Mouse (Mus musculus) midbrain, postnatal 0 days (tissue): ENCODE results near the gene Krt18. TPM values are rescaled to one million over a fixed set of nuclear protein-coding genes. Genes with fewer than 3 reads are reported as not detected.
"Not testable (repeated sequence)": the region's sequence is repeated elsewhere in the genome, so short reads cannot be mapped to it uniquely, and the experiment has no call there.

Source experiments
- ATAC-seq: fragments of 200-750 bp; cut with Nextera tagmentation; 2 replicates; pipeline ENCODE4 v1.8.0; 2017; ENCODE audit warnings: moderate number of reproducible peaks, mild to moderate bottlenecking, moderate TSS enrichment, moderate library complexity; ENCODE audit not compliant: low FRiP score
- DNase-seq: peaks from one replicate; pipeline ENCODE4 v3.0.0-alpha.2; 2015; ENCODE audit warnings: low spot score
- H3K27ac ChIP-seq: fragments of 300-500 bp; sonication (generic); 2 replicates; pipeline ENCODE4 v1.5.1; 2014; ENCODE audit warnings: low read depth, mild to moderate bottlenecking, low read length, mixed read lengths
- H3K27me3 ChIP-seq: fragments of 300-500 bp; sonication (generic); 2 replicates; pipeline ENCODE4 v1.6.1; 2014; ENCODE audit warnings: low read length, control low read depth, mixed read lengths; ENCODE audit not compliant: insufficient read depth
- H3K36me3 ChIP-seq: fragments of 300-500 bp; sonication (generic); 2 replicates; pipeline ENCODE4 v1.6.1; 2014; ENCODE audit warnings: low read length, control low read depth, mixed read lengths; ENCODE audit not compliant: insufficient read depth
- H3K4me1 ChIP-seq: fragments of 300-500 bp; sonication (generic); 2 replicates; pipeline ENCODE4 v1.6.1; 2014; ENCODE audit warnings: mild to moderate bottlenecking, control low read depth, antibody characterized with exemption, low read length, mixed read lengths; ENCODE audit not compliant: insufficient read depth
- H3K4me2 ChIP-seq: fragments of 300-500 bp; sonication (generic); 2 replicates; pipeline ENCODE4 v1.6.1; 2014; ENCODE audit warnings: low read depth, mild to moderate bottlenecking, low read length, mixed read lengths; ENCODE audit not compliant: poor library complexity, severe bottlenecking
- H3K4me3 ChIP-seq: fragments of 300-500 bp; sonication (generic); 2 replicates; pipeline ENCODE4 v1.5.1; 2014; ENCODE audit warnings: low read depth, mild to moderate bottlenecking, low read length, moderate library complexity
- H3K9ac ChIP-seq: fragments of 300-500 bp; sonication (generic); replicated peaks from 2 replicates; pipeline ENCODE4 v1.6.1; 2014; ENCODE audit warnings: mild to moderate bottlenecking, low read length, moderate library complexity, mixed read lengths; ENCODE audit not compliant: poor library complexity, severe bottlenecking
- H3K9me3 ChIP-seq: fragments of 300-500 bp; sonication (generic); 2 replicates; pipeline ENCODE4 v1.6.1; 2016; ENCODE audit warnings: low read length, control low read depth
- CTCF ChIP-seq: IDR thresholded peaks from 2 replicates; pipeline ENCODE4 v1.5.1; 2016; ENCODE audit warnings: antibody characterized with exemption, mild to moderate bottlenecking
- WGBS: fragments of 180-500 bp; shearing (Covaris S2); extraction: QIAGEN DNeasy Blood & Tissue Kit; methylation state at CpG from one replicate; pipeline ENCODE4 v1.1.7; 2014; 5-methylcytosine and 5-hydroxymethylcytosine counted together
- polyA plus RNA-seq: library from polyadenylated mRNA; unstranded; fragments of >200 nt; fragmentation: Nextera tagmentation; extraction: Ambion mirVana; gene quantifications from 2 replicates; pipeline ENCODE4 v1.2.1, GENCODE M21; 2015
- total RNA-seq: library from RNA; depleted of rRNA; stranded (reverse); fragments of >200 nt; gene quantifications from 2 replicates; pipeline ENCODE4 v1.2.3, GENCODE M21; 2014; rRNA removed

The Krt18 gene
- total and polyA plus RNA-seq, 2 experiments from 2014 or later = 1.7 to 1.8 TPM

DNA sequence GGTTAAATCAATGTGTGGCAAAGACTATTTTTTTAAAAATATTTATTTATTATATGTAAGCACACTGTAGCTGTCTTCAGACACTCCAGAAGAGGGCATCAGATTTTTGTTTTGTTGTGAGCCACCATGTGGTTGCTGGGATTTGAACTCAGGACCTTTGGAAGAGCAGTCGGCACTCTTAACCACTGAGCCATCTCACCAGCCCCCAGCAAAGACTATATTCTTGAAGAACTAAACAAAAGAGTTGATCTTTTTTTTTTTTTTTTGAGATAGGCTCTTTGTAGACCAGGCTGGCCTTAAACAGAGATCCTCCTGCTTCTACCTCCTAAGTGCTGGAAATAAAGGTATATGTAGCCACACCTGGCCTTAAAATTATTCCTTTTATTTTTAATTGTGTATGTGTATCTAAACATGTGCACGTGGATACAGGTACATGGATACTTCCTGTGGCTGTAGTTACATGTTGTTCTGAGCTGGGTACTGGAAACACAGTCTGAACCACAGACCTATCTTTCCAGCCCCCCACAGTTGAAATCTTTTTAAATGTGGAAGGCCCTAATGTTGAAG, 49.2 kb downstream of the Krt18 start:
- Histone ChIP-seq H3K27me3 (no peaks in the 10 kb centered on the region), H3K36me3 (no peaks in the 10 kb centered on the region; the same call in 1 of the 2 replicates), H3K4me2 (no peak overlapping the region), H3K27ac (no peak overlapping the region), H3K9me3 (no peaks in the 10 kb centered on the region), H3K4me1 (peaks cover 5% of the 10 kb centered on the region; the same call in 1 of the 2 replicates), H3K4me3 (no peak overlapping the region), H3K9ac (no peak overlapping the region)
- ATAC-seq (no peak), DNase-seq (no peak)
- TF ChIP-seq CTCF = no peak
- 87% methylated on average over 2 of the region's 2 CpGs for WGBS

DNA sequence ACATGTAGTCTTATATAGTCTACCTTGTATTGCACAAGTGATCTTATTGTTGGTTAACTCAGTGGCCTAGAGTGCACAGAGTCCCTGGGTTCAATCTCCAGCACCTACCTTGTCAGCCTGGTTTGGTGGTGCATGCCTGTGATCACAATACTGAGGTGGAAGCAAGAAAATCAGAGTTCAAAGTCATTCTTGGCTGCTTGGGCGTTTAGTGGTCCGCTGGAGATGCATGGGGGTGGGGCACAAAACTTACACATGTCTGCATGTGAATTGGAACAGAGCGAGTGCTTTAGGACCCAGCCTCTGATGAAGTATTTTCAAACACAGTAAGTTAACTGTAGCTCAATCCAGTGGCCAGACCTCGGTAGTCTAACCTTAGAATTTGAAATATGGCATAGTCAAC, 51.2 kb downstream of the Krt18 start:
- Histone ChIP-seq H3K4me3 (no peak overlapping the region), H3K4me1 (peaks cover 5% of the 10 kb centered on the region; the same call in 1 of the 2 replicates), H3K27ac (no peak overlapping the region), H3K9ac (no peak overlapping the region), H3K36me3 (peaks cover 7% of the 10 kb centered on the region), H3K9me3 (no peaks in the 10 kb centered on the region), H3K4me2 (no peak overlapping the region), H3K27me3 (no peaks in the 10 kb centered on the region)
- no peak for ATAC-seq
- DNase-seq = no peak
- WGBS = 77% methylated on average over 4 of the region's 4 CpGs
- TF ChIP-seq CTCF = no peak

DNA sequence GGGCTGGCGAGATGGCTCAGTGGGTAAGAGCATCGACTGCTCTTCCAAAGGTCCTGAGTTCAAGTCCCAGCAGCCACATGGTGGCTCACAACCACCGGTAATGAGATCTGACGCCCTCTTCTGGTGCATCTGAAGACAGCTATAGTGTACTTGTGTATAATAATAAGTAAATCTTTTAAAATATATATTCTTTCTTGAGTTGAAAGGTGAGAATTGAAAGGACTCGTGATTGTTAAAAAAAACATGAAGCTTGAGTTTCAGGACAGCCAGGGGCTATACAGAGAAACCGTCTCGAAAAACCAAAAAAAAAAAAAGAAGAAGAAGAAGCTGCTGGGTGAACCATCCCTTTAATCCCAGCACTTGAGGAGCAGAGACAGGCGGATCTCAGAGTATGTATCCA, 51.9 kb downstream of the Krt18 start:
- H3K27ac ChIP-seq, H3K9me3 ChIP-seq, H3K9ac ChIP-seq, ATAC-seq, H3K4me1 ChIP-seq, H3K27me3 ChIP-seq, H3K4me3 ChIP-seq, H3K4me2 ChIP-seq, DNase-seq: not testable (repeated sequence)
- peaks cover 12% of the 10 kb centered on the region for H3K36me3 ChIP-seq
- WGBS = 74% methylated on average over 8 of the region's 8 CpGs

DNA sequence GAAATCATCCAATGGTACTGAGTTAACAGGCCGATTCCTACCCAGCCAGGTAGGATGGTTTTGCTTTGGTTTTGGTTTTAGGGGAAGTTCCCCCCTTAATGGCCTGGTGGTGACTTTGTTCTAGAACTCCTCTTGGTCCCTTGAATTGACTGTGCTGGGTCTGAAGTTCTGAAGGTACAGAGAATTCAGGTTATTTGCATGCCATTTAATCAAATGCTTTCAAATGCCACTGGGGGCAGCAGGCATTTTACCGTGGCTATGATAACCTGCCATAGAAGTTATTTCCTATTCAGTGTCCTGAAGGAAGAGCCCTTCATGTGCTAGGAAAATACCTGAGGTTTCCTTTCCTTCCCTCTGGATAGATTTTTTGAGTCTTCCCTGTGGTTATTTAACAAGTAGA, 52.4 kb downstream of the Krt18 start:
- DNase-seq = no peak
- whole genome bisulfite sequencing = 67% methylated on average over 2 of the region's 2 CpGs
- ATAC-seq = no peak

More for the DNA sequence above, 52.4 kb downstream of the Krt18 start:
- TF ChIP-seq CTCF = peak; percentile 45
- Histone ChIP-seq H3K36me3 (peaks cover 12% of the 10 kb centered on the region), H3K27me3 (no peaks in the 10 kb centered on the region), H3K27ac (no peak overlapping the region), H3K9ac (no peak overlapping the region), H3K4me3 (no peak overlapping the region), H3K4me2 (no peak overlapping the region), H3K9me3 (no peaks in the 10 kb centered on the region), H3K4me1 (peaks cover under 1% of the 10 kb centered on the region; the same call in 1 of the 2 replicates)

Other genes starting within 250 kb of the Krt18 start
- gene Krt72, start 241.7 kb upstream of the Krt18 start, total RNA-seq = not detected in 2 replicates
- not detected in 2 replicates for gene Krt72, start 241.7 kb upstream of the Krt18 start, polyA plus RNA-seq
- 1.3 TPM in 1 of 2 replicates, not detected in the other for gene Krt73, start 225.8 kb upstream of the Krt18 start, total RNA-seq
- 0.36 and 0.39 TPM in 2 replicates for gene Krt73, start 225.8 kb upstream of the Krt18 start, polyA plus RNA-seq
- not detected in 2 replicates for gene Krt2, start 210.0 kb upstream of the Krt18 start, total RNA-seq
- 0.12 TPM in 1 of 2 replicates, not detected in the other for gene Krt2, start 210.0 kb upstream of the Krt18 start, polyA plus RNA-seq
- 18.3 and 45.5 TPM in 2 replicates for gene Krt1, start 177.4 kb upstream of the Krt18 start, total RNA-seq
- 20.0 and 22.7 TPM in 2 replicates for gene Krt1, start 177.4 kb upstream of the Krt18 start, polyA plus RNA-seq
- 1.2 and 1.4 TPM in 2 replicates for gene Krt77, start 158.5 kb upstream of the Krt18 start, total RNA-seq
- gene Krt77, start 158.5 kb upstream of the Krt18 start, polyA plus RNA-seq = 1.5 and 1.6 TPM in 2 replicates
- gene Krt76, start 135.3 kb upstream of the Krt18 start, total RNA-seq = not detected in 2 replicates
- gene Krt76, start 135.3 kb upstream of the Krt18 start, polyA plus RNA-seq = not detected in 2 replicates
- 0.38 TPM in 1 of 2 replicates, not detected in the other for gene Krt4, start 103.4 kb upstream of the Krt18 start, total RNA-seq
- gene Krt4, start 103.4 kb upstream of the Krt18 start, polyA plus RNA-seq = not detected in 2 replicates
- gene Krt79, start 87.9 kb upstream of the Krt18 start, total RNA-seq = 2.3 TPM in 1 of 2 replicates, not detected in the other
- gene Krt79, start 87.9 kb upstream of the Krt18 start, polyA plus RNA-seq = 0.15 and 0.28 TPM in 2 replicates
- gene Krt78, start 73.9 kb upstream of the Krt18 start, total RNA-seq = 0.49 TPM in 1 of 2 replicates, not detected in the other
- gene Krt78, start 73.9 kb upstream of the Krt18 start, polyA plus RNA-seq = not detected in 2 replicates
- 0.61 and 1.6 TPM in 2 replicates for gene Krt8, start 23.7 kb upstream of the Krt18 start, total RNA-seq
- 0.60 and 0.63 TPM in 2 replicates for gene Krt8, start 23.7 kb upstream of the Krt18 start, polyA plus RNA-seq
- gene Eif4b, start 45.6 kb downstream of the Krt18 start, total RNA-seq = 161 and 169 TPM in 2 replicates
- gene Eif4b, start 45.6 kb downstream of the Krt18 start, polyA plus RNA-seq = 65.8 and 68.2 TPM in 2 replicates
- gene Tns2, start 72.2 kb downstream of the Krt18 start, total RNA-seq = 18.1 and 20.4 TPM in 2 replicates
- gene Tns2, start 72.2 kb downstream of the Krt18 start, polyA plus RNA-seq = 5.1 and 6.3 TPM in 2 replicates
- 120 and 134 TPM in 2 replicates for gene Spryd3, start 108.1 kb downstream of the Krt18 start, total RNA-seq
- 118 and 120 TPM in 2 replicates for gene Spryd3, start 108.1 kb downstream of the Krt18 start, polyA plus RNA-seq
- gene Igfbp6, start 116.2 kb downstream of the Krt18 start, total RNA-seq = 11.9 and 13.6 TPM in 2 replicates
- gene Igfbp6, start 116.2 kb downstream of the Krt18 start, polyA plus RNA-seq = 9.9 and 12.7 TPM in 2 replicates
- 0.61 TPM in 1 of 2 replicates, not detected in the other for gene Soat2, start 122.3 kb downstream of the Krt18 start, total RNA-seq
- gene Soat2, start 122.3 kb downstream of the Krt18 start, polyA plus RNA-seq = 0.06 and 0.12 TPM in 2 replicates
- 42.9 and 57.7 TPM in 2 replicates for gene Zfp740, start 175.1 kb downstream of the Krt18 start, total RNA-seq
- 25.1 and 27.6 TPM in 2 replicates for gene Zfp740, start 175.1 kb downstream of the Krt18 start, polyA plus RNA-seq
- 30.3 and 47.5 TPM in 2 replicates for gene Csad, start 176.5 kb downstream of the Krt18 start, total RNA-seq
- gene Csad, start 176.5 kb downstream of the Krt18 start, polyA plus RNA-seq = 32.8 and 34.6 TPM in 2 replicates
- gene Itgb7, start 203.8 kb downstream of the Krt18 start, total RNA-seq = 0.88 and 1.5 TPM in 2 replicates
- 1.1 and 1.2 TPM in 2 replicates for gene Itgb7, start 203.8 kb downstream of the Krt18 start, polyA plus RNA-seq
- 4.4 and 12.6 TPM in 2 replicates for gene Rarg, start 229.3 kb downstream of the Krt18 start, total RNA-seq
- gene Rarg, start 229.3 kb downstream of the Krt18 start, polyA plus RNA-seq = 3.9 and 4.2 TPM in 2 replicates
- not detected in 2 replicates for gene Gm9918, start 242.4 kb downstream of the Krt18 start, total RNA-seq
- not detected in 2 replicates for gene Gm9918, start 242.4 kb downstream of the Krt18 start, polyA plus RNA-seq